Mouse (Mus musculus) cerebellum, adult 2 months (tissue): ENCODE results near the gene Melk.

Source experiments
- CTCF ChIP-seq: fragments of 200-500 bp; IDR thresholded peaks from 2 replicates; pipeline ENCODE4 v1.5.1; 2011; ENCODE audit warnings: low read depth, mild to moderate bottlenecking, control low read depth, low read length, moderate library complexity, borderline replicate concordance; ENCODE audit not compliant: insufficient read depth
- POLR2A ChIP-seq: fragments of 200-500 bp; IDR thresholded peaks from 2 replicates; pipeline ENCODE4 v1.6.1; 2011; ENCODE audit warnings: low read length, control low read depth, borderline replicate concordance; ENCODE audit not compliant: insufficient read depth

DNA sequence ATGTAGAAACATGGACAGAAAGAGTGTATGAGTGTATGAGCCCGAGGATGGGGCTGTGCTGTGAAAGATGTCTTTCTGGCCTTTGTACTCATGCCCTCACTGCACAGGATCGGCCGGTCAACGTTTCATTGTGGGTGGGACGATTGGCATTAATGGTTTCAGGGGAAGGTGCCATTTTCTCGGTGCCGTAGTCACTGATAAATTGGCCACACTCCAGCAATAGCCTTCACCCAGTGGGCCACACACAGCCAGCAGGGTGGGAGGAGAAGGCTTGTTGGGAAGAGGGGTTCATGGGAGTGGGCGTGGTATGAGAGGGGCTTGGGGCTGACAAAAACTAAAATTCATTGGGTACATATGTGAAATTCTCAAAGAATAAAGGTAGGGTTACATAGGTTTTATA, 34.3 kb downstream of the Melk start:
- TF ChIP-seq POLR2A (no peak), CTCF (no peak)
